Mouse (Mus musculus) ES-E14 (cell line): ENCODE data around the gene Mtif2. TPM values are rescaled to one million over a fixed set of nuclear protein-coding genes. Genes with fewer than 3 reads are reported as not detected.

ENCODE experiments used
- DNase-seq: peaks from one replicate; pipeline ENCODE4 v3.0.0-alpha.2; 2013; ENCODE audit warnings: low read depth, low spot score
- H3K27ac ChIP-seq: 2 replicates; pipeline ENCODE4 v1.5.1; 2012; ENCODE audit warnings: low read depth, mild to moderate bottlenecking, low read length, moderate library complexity, mixed read lengths; ENCODE audit not compliant: poor library complexity, insufficient read depth, severe bottlenecking
- H3K36me3 ChIP-seq: 2 replicates; pipeline ENCODE4 v1.6.1; 2012; ENCODE audit warnings: mild to moderate bottlenecking, low read length, moderate library complexity, mixed read lengths; ENCODE audit not compliant: control insufficient read depth, poor library complexity, insufficient read depth, severe bottlenecking
- H3K4me1 ChIP-seq, 2 experiments: fragments of 150-350 bp in 1 of 2; sonication (generic) in 1 of 2; 2 replicates each; pipeline ENCODE4 v1.6.1; 2012; ENCODE audit warnings: low read length in 2 of 2, mild to moderate bottlenecking in 1 of 2, mixed read lengths in 1 of 2; ENCODE audit not compliant: control insufficient read depth in 2 of 2, insufficient read depth in 2 of 2, poor library complexity in 1 of 2
- H3K4me3 ChIP-seq, 2 experiments: fragments of 150-350 bp in 1 of 2; sonication (generic) in 1 of 2; 2 replicates each; pipeline ENCODE4 v1.5.1; 2012; ENCODE audit warnings: low read length in 2 of 2, low read depth in 1 of 2, mild to moderate bottlenecking in 1 of 2, mixed read lengths in 1 of 2; ENCODE audit not compliant: insufficient read depth in 1 of 2, poor library complexity in 1 of 2, severe bottlenecking in 1 of 2
- H3K9ac ChIP-seq: 2 replicates; pipeline ENCODE4 v1.6.1; 2012; ENCODE audit warnings: low read depth, mild to moderate bottlenecking, low read length, mixed read lengths; ENCODE audit not compliant: poor library complexity, insufficient read depth, severe bottlenecking
- H3K9me3 ChIP-seq: fragments of 150-350 bp; sonication (generic); 2 replicates; pipeline ENCODE4 v1.6.1; 2012; ENCODE audit warnings: low read depth, mild to moderate bottlenecking, low read length; ENCODE audit not compliant: control insufficient read depth, insufficient read depth
- CHD2 ChIP-seq: IDR thresholded peaks from 2 replicates; pipeline ENCODE4 v1.6.1; 2014; ENCODE audit warnings: mild to moderate bottlenecking, low read depth, low read length, inconsistent platforms
- HCFC1 ChIP-seq: IDR thresholded peaks from 2 replicates; pipeline ENCODE4 v1.6.1; 2012; ENCODE audit warnings: low read length, inconsistent platforms, borderline replicate concordance; ENCODE audit not compliant: insufficient read depth
- MAFK ChIP-seq: IDR thresholded peaks from 2 replicates; pipeline ENCODE4 v1.6.1; 2014; ENCODE audit warnings: mild to moderate bottlenecking, low read depth, low read length, inconsistent platforms; ENCODE audit not compliant: insufficient read depth
- ZC3H11A ChIP-seq: IDR thresholded peaks from 2 replicates; pipeline ENCODE4 v1.6.1; 2012; ENCODE audit warnings: low read depth, mild to moderate bottlenecking, inconsistent platforms, low read length, borderline replicate concordance
- ZNF384 ChIP-seq: IDR thresholded peaks from 2 replicates; pipeline ENCODE4 v1.6.1; 2012; ENCODE audit warnings: low read depth, low read length, inconsistent platforms
- in situ Hi-C, 2 experiments: fragments of 600-800 bp; cut with MboI; formaldehyde crosslinking; loops; one replicate each; pipeline ENCODE4 v1.15.1; 2025; ENCODE audit warnings: low sequenced_read_pairs in 2 of 2, inconsistent platforms in 1 of 2; ENCODE audit not compliant: unreplicated experiment in 2 of 2
- total RNA-seq: library from RNA; depleted of rRNA; stranded (reverse); fragments of 300-350 nt; gene quantifications from 2 replicates; pipeline ENCODE4 v1.2.3, GENCODE M21; 2012; rRNA removed

The Mtif2 gene
- 24.3 and 30.0 TPM in 2 replicates for total RNA-seq

GRCm38 (mm10) chr11:29525988-29526794 is at the start of gene Mtif2:
Mtif2 (plus strand) TSS chr11:29526408.
- in situ Hi-C loops, result no loop called here
- peak within 1 kb of the TSS; percentile 61 for H3K27ac ChIP-seq
- no peaks in the 10 kb centered on the region for H3K4me1 ChIP-seq
- DNase-seq, result peak; percentile 79
- H3K36me3 ChIP-seq, result peaks cover 2% of the 10 kb centered on the region; the same call in 1 of the 2 replicates
- peak within 1 kb of the TSS; percentile 87 for H3K9ac ChIP-seq
- H3K4me3 ChIP-seq, result peak within 1 kb of the TSS; percentile 80 to 83
- H3K9me3 ChIP-seq, result no peaks in the 10 kb centered on the region
- TF ChIP-seq CHD2, result no peak
- TF ChIP-seq ZC3H11A, result no peak
- peak; percentile 84 for TF ChIP-seq HCFC1
- TF ChIP-seq ZNF384, result peak; percentile 55; the same call in 1 of the 2 replicates
- no peak for TF ChIP-seq MAFK

GRCm38 (mm10) chr11:29493135-29493534 is 33.1 kb upstream of the Mtif2 start:
- Histone ChIP-seq H3K36me3 (no peaks in the 10 kb centered on the region), H3K9ac (no peak overlapping the region), H3K4me3 (no peak overlapping the region), H3K27ac (no peak overlapping the region), H3K4me1 (peaks cover 0 to 1% of the 10 kb centered on the region in 2 experiments; a peak in 1 of 4 replicates), H3K9me3 (no peaks in the 10 kb centered on the region)
- TF ChIP-seq MAFK, result no peak
- no peak for TF ChIP-seq CHD2
- TF ChIP-seq HCFC1, result no peak
- TF ChIP-seq ZC3H11A, result no peak
- no peak for TF ChIP-seq ZNF384
- no peak for DNase-seq
- in situ Hi-C loops, result no loop called here

- TF ChIP-seq CHD2 (no peak), MAFK (no peak), ZNF384 (no peak), HCFC1 (no peak), ZC3H11A (no peak)
- Histone ChIP-seq H3K4me3 (no peak overlapping the region), H3K9me3 (no peaks in the 10 kb centered on the region), H3K27ac (no peak overlapping the region), H3K36me3 (no peaks in the 10 kb centered on the region), H3K4me1 (peaks cover 0 to 1% of the 10 kb centered on the region in 2 experiments; a peak in 1 of 4 replicates), H3K9ac (no peak overlapping the region)
- in situ Hi-C loops, result no loop called here
- no peak for DNase-seq
These were observed 29.2 kb upstream of the Mtif2 start for GRCm38 (mm10) chr11:29496962-29497361.

- no peaks in the 10 kb centered on the region for H3K9me3 ChIP-seq
- in situ Hi-C loops, result no loop called here
- H3K27ac ChIP-seq, result no peak overlapping the region
- no peaks in the 10 kb centered on the region for H3K4me1 ChIP-seq
- no peak overlapping the region for H3K4me3 ChIP-seq
- TF ChIP-seq CHD2, result no peak
- TF ChIP-seq ZNF384, result no peak
- no peak for TF ChIP-seq MAFK
- no peak for TF ChIP-seq ZC3H11A
- no peak for TF ChIP-seq HCFC1
- no peak overlapping the region for H3K9ac ChIP-seq
- no peak for DNase-seq
- H3K36me3 ChIP-seq, result peaks cover 2% of the 10 kb centered on the region; the same call in 1 of the 2 replicates
These were observed 22.0 kb upstream of the Mtif2 start for GRCm38 (mm10) chr11:29503948-29504893.
